In genomic region chr4:153827914-153828313, GRCm38 (mm10) we compare ENCODE assay signal across 10 mouse cellular contexts.
A peak's percentile ranks its signal among the peaks of the same experiment; 100 is the strongest.
DNase-seq lines count a peak whose midpoint lies in the region; ATAC-seq and TF ChIP-seq lines count a peak whose summit lies in the region.
"Had no signal": no experiment of that assay in that cellular context is flagged by ENCODE, and none has a peak within 500 bp of the region (broad histone marks: within the 10 kb centered on the region; RNA-seq: fewer than 3 reads in every experiment).

No protein-coding gene starts in this region.

- H3K4me2 ChIP-seq in forebrain, postnatal 0 days (ENCODE audit: low read depth): no peak overlapping the region
- H3K4me2 ChIP-seq in forebrain, embryonic 13.5 days: no peak overlapping the region
- H3K4me2 ChIP-seq in lung, embryonic 14.5 days: no peak overlapping the region
- no peak overlapping the region for H3K4me2 ChIP-seq in stomach, postnatal 0 days (replicated peaks; ENCODE audit: low read depth)
- H3K4me2 ChIP-seq: heart, embryonic 13.5 days; limb, embryonic 13.5 days had no signal

- no peak overlapping the region for H3K9ac ChIP-seq in forebrain, postnatal 0 days
- H3K9ac ChIP-seq in forebrain, embryonic 13.5 days: no peak overlapping the region
- H3K9ac ChIP-seq in lung, embryonic 14.5 days: no peak overlapping the region
- no peak overlapping the region for H3K9ac ChIP-seq in stomach, postnatal 0 days (ENCODE audit: low read length)
- H3K9ac ChIP-seq: heart, embryonic 13.5 days; limb, embryonic 13.5 days had no signal

- peak; percentile 58 for TF ChIP-seq CTCF in forebrain, postnatal 0 days (IDR thresholded peaks at IDR 0.05; ENCODE audit: low read depth)
- peak; percentile 27; the same call in 1 of the 2 replicates for TF ChIP-seq CTCF in lung, embryonic 14.5 days (IDR thresholded peaks at IDR 0.05; ENCODE audit: low read depth)
- peak; percentile 43 for TF ChIP-seq CTCF in stomach, postnatal 0 days (IDR thresholded peaks at IDR 0.05; ENCODE audit: low read depth)

- H3K9me3 ChIP-seq in forebrain, postnatal 0 days (ENCODE audit: low read length): no peaks in the 10 kb centered on the region
- 0 out of 2 replicates have a peak, but pooled peaks cover 2% of the 10 kb centered on the region for H3K9me3 ChIP-seq in forebrain, embryonic 13.5 days (replicated peaks)
- no peaks in the 10 kb centered on the region for H3K9me3 ChIP-seq in lung, embryonic 14.5 days (ENCODE audit: low read depth, low read length)
- H3K9me3 ChIP-seq in stomach, postnatal 0 days (ENCODE audit: control insufficient read depth, low read length): no peaks in the 10 kb centered on the region
- H3K9me3 ChIP-seq: limb, embryonic 13.5 days had no signal

- DNase-seq in forebrain, postnatal 0 days: peak; percentile 9
- no peak for DNase-seq in lung, embryonic 14.5 days
- no peak for DNase-seq in lung, postnatal 10 days
- DNase-seq in forelimb bud, embryonic 11.5 days (ENCODE audit: low read depth, low spot score): peak; percentile 80
- DNase-seq in stomach, postnatal 0 days (ENCODE audit: low spot score): no peak
- no peak for DNase-seq in thymus, postnatal 36 days

- no peak for ATAC-seq in forebrain, postnatal 0 days
- ATAC-seq in forebrain, embryonic 13.5 days: no peak
- ATAC-seq in lung, embryonic 14.5 days (ENCODE audit: insufficient read depth): no peak
- ATAC-seq in stomach, postnatal 0 days (ENCODE audit: low FRiP score, low TSS enrichment): no peak
- no peak for ATAC-seq in erythroid progenitor cell, adult 5-6 weeks (replicated peaks; ENCODE audit: low FRiP score, poor library complexity, severe bottlenecking)

- no peak overlapping the region for H3K4me3 ChIP-seq in forebrain, postnatal 0 days (ENCODE audit: low read depth, low read length)
- no peak overlapping the region for H3K4me3 ChIP-seq in forebrain, embryonic 13.5 days
- H3K4me3 ChIP-seq in lung, embryonic 14.5 days (ENCODE audit: low read depth, low read length): no peak overlapping the region
- no peak overlapping the region for H3K4me3 ChIP-seq in stomach, postnatal 0 days (ENCODE audit: low read depth, low read length)
- H3K4me3 ChIP-seq: heart, embryonic 13.5 days; limb, embryonic 13.5 days had no signal

- 51% methylated on average over 9 of the region's 9 CpGs for WGBS in forebrain, postnatal 0 days
- 48% methylated on average over 9 of the region's 9 CpGs for WGBS in forebrain, embryonic 13.5 days
- WGBS in lung, embryonic 14.5 days: 52% methylated on average over 9 of the region's 9 CpGs
- 41% methylated on average over 9 of the region's 9 CpGs for WGBS in stomach, postnatal 0 days

- H3K4me1 ChIP-seq in forebrain, postnatal 0 days (ENCODE audit: insufficient read depth): no peaks in the 10 kb centered on the region
- no peaks in the 10 kb centered on the region for H3K4me1 ChIP-seq in forebrain, embryonic 13.5 days
- no peaks in the 10 kb centered on the region for H3K4me1 ChIP-seq in lung, embryonic 14.5 days (ENCODE audit: insufficient read depth)
- no peaks in the 10 kb centered on the region for H3K4me1 ChIP-seq in stomach, postnatal 0 days (replicated peaks; ENCODE audit: control insufficient read depth, insufficient read depth)
- H3K4me1 ChIP-seq: heart, embryonic 13.5 days; limb, embryonic 13.5 days had no signal

- no peak for TF ChIP-seq EP300 in stomach, postnatal 0 days (optimal IDR thresholded peaks at IDR 0.05)

- H3K27me3 ChIP-seq in forebrain, postnatal 0 days (ENCODE audit: insufficient read depth, low read length): no peaks in the 10 kb centered on the region
- H3K27me3 ChIP-seq in forebrain, embryonic 13.5 days: no peaks in the 10 kb centered on the region
- no peaks in the 10 kb centered on the region for H3K27me3 ChIP-seq in lung, embryonic 14.5 days (ENCODE audit: insufficient read depth, low read length)
- H3K27me3 ChIP-seq in stomach, postnatal 0 days (ENCODE audit: control insufficient read depth, insufficient read depth, low read length): no peaks in the 10 kb centered on the region
- H3K27me3 ChIP-seq: heart, embryonic 13.5 days had no signal

- H3K27ac ChIP-seq in forebrain, postnatal 0 days (ENCODE audit: low read depth, low read length): no peak overlapping the region
- H3K27ac ChIP-seq in forebrain, embryonic 13.5 days: no peak overlapping the region
- no peak overlapping the region for H3K27ac ChIP-seq in lung, embryonic 14.5 days (ENCODE audit: low read depth)
- H3K27ac ChIP-seq in stomach, postnatal 0 days (replicated peaks): no peak overlapping the region
- H3K27ac ChIP-seq: heart, embryonic 13.5 days; limb, embryonic 13.5 days had no signal

- H3K36me3 ChIP-seq in forebrain, postnatal 0 days (ENCODE audit: insufficient read depth): no peaks in the 10 kb centered on the region
- no peaks in the 10 kb centered on the region for H3K36me3 ChIP-seq in forebrain, embryonic 13.5 days (ENCODE audit: poor library complexity, severe bottlenecking)
- H3K36me3 ChIP-seq in lung, embryonic 14.5 days (ENCODE audit: insufficient read depth): no peaks in the 10 kb centered on the region
- no peaks in the 10 kb centered on the region for H3K36me3 ChIP-seq in stomach, postnatal 0 days (ENCODE audit: control insufficient read depth, insufficient read depth, low read length)
- H3K36me3 ChIP-seq: heart, embryonic 13.5 days; limb, embryonic 13.5 days had no signal

Comparison
In these comparisons a context has a peak if more than half of its experiments do, and no peak if none do; other contexts are left out.
1. DNase-seq: peak in forebrain, postnatal 0 days (single experiment) and forelimb bud, embryonic 11.5 days (single experiment); none in lung, embryonic 14.5 days (single experiment), lung, postnatal 10 days (single experiment), stomach, postnatal 0 days (single experiment) and thymus, postnatal 36 days (0 of 2).
2. Peak in every context shown above with its lines, with median percentiles within 50 percentile points of each other: CTCF ChIP-seq.